ENCODE assay signal across 10 mouse cellular contexts in genomic region chr11:33176525-33177245, GRCm38 (mm10). TPM values are rescaled to one million over a fixed set of nuclear protein-coding genes. Genes with fewer than 3 reads are reported as not detected.
DNase-seq lines count a peak whose midpoint lies in the region; ATAC-seq lines count a peak whose summit lies in the region.
"Had no signal": no experiment of that assay in that cellular context is flagged by ENCODE, and none has a peak within 500 bp of the region (broad histone marks: within the 10 kb centered on the region; RNA-seq: fewer than 3 reads in every experiment).

No protein-coding gene starts in this region.

- WGBS in forebrain, embryonic 14.5 days, result 34% methylated on average over 20 of the region's 20 CpGs
- 33% methylated on average over 20 of the region's 20 CpGs for WGBS in midbrain, embryonic 14.5 days

- H3K9ac ChIP-seq in forebrain, embryonic 14.5 days (ENCODE audit: low read length), result no peak overlapping the region
- H3K9ac ChIP-seq in midbrain, embryonic 14.5 days (replicated peaks; ENCODE audit: low read length), result no peak overlapping the region

- no peaks in the 10 kb centered on the region for H3K9me3 ChIP-seq in forebrain, embryonic 14.5 days (replicated peaks; ENCODE audit: control insufficient read depth, low read length)
- H3K9me3 ChIP-seq in midbrain, embryonic 14.5 days (ENCODE audit: control insufficient read depth, low read length), result no peaks in the 10 kb centered on the region

- no peaks in the 10 kb centered on the region for H3K36me3 ChIP-seq in forebrain, embryonic 14.5 days (ENCODE audit: control insufficient read depth, insufficient read depth, low read length)
- H3K36me3 ChIP-seq in midbrain, embryonic 14.5 days (ENCODE audit: control insufficient read depth, insufficient read depth, low read length), result no peaks in the 10 kb centered on the region

- H3K27me3 ChIP-seq in forebrain, embryonic 14.5 days (replicated peaks; ENCODE audit: control insufficient read depth, insufficient read depth, low read length), result peaks cover 21% of the 10 kb centered on the region
- peaks cover 8% of the 10 kb centered on the region; the same call in 1 of the 2 replicates for H3K27me3 ChIP-seq in midbrain, embryonic 14.5 days (ENCODE audit: control insufficient read depth, insufficient read depth, low read length)

- no peak overlapping the region for H3K4me3 ChIP-seq in forebrain, embryonic 14.5 days (ENCODE audit: low read depth, low read length)
- H3K4me3 ChIP-seq in midbrain, embryonic 14.5 days (replicated peaks; ENCODE audit: low read depth, low read length), result no peak overlapping the region

- peak; percentile 79 for ATAC-seq in forebrain, embryonic 14.5 days
- ATAC-seq in midbrain, embryonic 14.5 days (ENCODE audit: low FRiP score, low TSS enrichment), result no peak; the same call in 1 of the 2 replicates

- H3K4me2 ChIP-seq in forebrain, embryonic 14.5 days (ENCODE audit: low read length), result no peak overlapping the region
- H3K4me2 ChIP-seq in midbrain, embryonic 14.5 days (ENCODE audit: low read length), result no peak overlapping the region

- peak; percentile 35 for DNase-seq in adrenal gland, adult 2 months
- DNase-seq in adrenal gland, adult 8-10 months, result no peak
- peak; percentile 15 for DNase-seq in urinary bladder, postnatal 25 days (ENCODE audit: low spot score)
- no peak for DNase-seq in urinary bladder, postnatal 10 days (ENCODE audit: low spot score)
- DNase-seq in forebrain, embryonic 14.5 days (ENCODE audit: low spot score), result peak; percentile 83
- DNase-seq in layer of hippocampus, postnatal 14 days (ENCODE audit: low spot score in 2 of 2), result peak; percentile 46 to 60
- DNase-seq in midbrain, embryonic 14.5 days, result peak; percentile 90
- no peak for DNase-seq in gastrocnemius, postnatal 10 days

- H3K4me1 ChIP-seq in forebrain, embryonic 14.5 days (ENCODE audit: control insufficient read depth, insufficient read depth, low read length), result peaks cover 9% of the 10 kb centered on the region; the same call in 1 of the 2 replicates
- H3K4me1 ChIP-seq in midbrain, embryonic 14.5 days (ENCODE audit: control insufficient read depth, insufficient read depth, low read length), result 0 out of 2 replicates have a peak, but pooled peaks cover 6% of the 10 kb centered on the region

- no peak overlapping the region for H3K27ac ChIP-seq in forebrain, embryonic 14.5 days (ENCODE audit: low read depth, low read length)
- no peak overlapping the region for H3K27ac ChIP-seq in midbrain, embryonic 14.5 days (replicated peaks; ENCODE audit: low read depth, low read length)

RNA-seq across cellular contexts. Expression of gene Npm1, which starts 13.7 kb away (rescaled TPM):
- 100 to 1,000 TPM; 276 to 325 TPM for total RNA-seq in adrenal gland, adult 2 months (2021)
- 6.8 and 9.0 TPM in 2 replicates for polyA plus RNA-seq in adrenal gland, adult 2 months (2012; rRNA removed)
- total RNA-seq in adrenal gland, adult 8-10 months (2022), result 100 to 1,000 TPM; 269 to 308 (median 290) TPM
- 506 and 646 TPM in 2 replicates for polyA plus RNA-seq in forebrain, embryonic 14.5 days (2014; fragmentation: Nextera tagmentation; extraction: Ambion mirVana)
- 100 to 1,000 TPM; 176 to 188 TPM for total RNA-seq in layer of hippocampus, postnatal 14 days (2021)
- 485 and 506 TPM in 2 replicates for polyA plus RNA-seq in midbrain, embryonic 14.5 days (2014; fragmentation: Nextera tagmentation; extraction: Ambion mirVana)
- total RNA-seq in gastrocnemius, postnatal 10 days (2021), result 100 to 1,000 TPM; 197 to 218 TPM

RNA-seq across cellular contexts. Expression of gene Tlx3, which starts 26.7 kb away (rescaled TPM):
- total RNA-seq in adrenal gland, adult 2 months (2021), result under 1 TPM in 1 of 2 experiments, not detected in 1; 0.38 TPM
- polyA plus RNA-seq in adrenal gland, adult 2 months (2012; rRNA removed), result 0.23 and 0.51 TPM in 2 replicates
- under 1 TPM in 2 of 4 experiments, not detected in 2; 0.46 to 0.62 TPM for total RNA-seq in adrenal gland, adult 8-10 months (2022)
- polyA plus RNA-seq in forebrain, embryonic 14.5 days (2014; fragmentation: Nextera tagmentation; extraction: Ambion mirVana), result not detected in 2 replicates
- total RNA-seq in layer of hippocampus, postnatal 14 days (2021), result not detected
- polyA plus RNA-seq in midbrain, embryonic 14.5 days (2014; fragmentation: Nextera tagmentation; extraction: Ambion mirVana), result 3.3 and 6.2 TPM in 2 replicates
- not detected for total RNA-seq in gastrocnemius, postnatal 10 days (2021)
- polyA plus RNA-seq: C2C12; frontal cortex, adult 2 months had no signal

RNA-seq across cellular contexts. Expression of gene Fgf18, which starts 29.5 kb away (rescaled TPM):
- 1 to 10 TPM; 2.4 to 2.5 TPM for total RNA-seq in adrenal gland, adult 2 months (2021)
- 0.36 and 0.87 TPM in 2 replicates for polyA plus RNA-seq in adrenal gland, adult 2 months (2012; rRNA removed)
- total RNA-seq in adrenal gland, adult 8-10 months (2022), result 1 to 10 TPM in 2 of 4 experiments, under 1 TPM in 2; 0.62 to 3.5 (median 1.5) TPM
- polyA plus RNA-seq in forebrain, embryonic 14.5 days (2014; fragmentation: Nextera tagmentation; extraction: Ambion mirVana), result 3.9 and 4.8 TPM in 2 replicates
- total RNA-seq in layer of hippocampus, postnatal 14 days (2021), result 1 to 10 TPM; 5.6 to 6.2 TPM
- 4.7 and 5.5 TPM in 2 replicates for polyA plus RNA-seq in midbrain, embryonic 14.5 days (2014; fragmentation: Nextera tagmentation; extraction: Ambion mirVana)
- total RNA-seq in gastrocnemius, postnatal 10 days (2021), result 1 to 10 TPM; 7.3 to 9.3 TPM

Comparison
In these comparisons a context has a peak if more than half of its experiments do, and no peak if none do; other contexts are left out.
1. DNase-seq: peak in adrenal gland, adult 2 months (single experiment), urinary bladder, postnatal 25 days (single experiment), forebrain, embryonic 14.5 days (single experiment), layer of hippocampus, postnatal 14 days (2 of 2) and midbrain, embryonic 14.5 days (single experiment); none in adrenal gland, adult 8-10 months (single experiment), urinary bladder, postnatal 10 days (single experiment) and gastrocnemius, postnatal 10 days (single experiment).